In genomic region chr7:80197371-80197770, GRCm38 (mm10) we compare ENCODE assay signal across 8 mouse cellular contexts. TPM values are rescaled to one million over a fixed set of nuclear protein-coding genes. Genes with fewer than 3 reads are reported as not detected.
DNase-seq lines count a peak whose midpoint lies in the region; ATAC-seq and TF ChIP-seq lines count a peak whose summit lies in the region.

No protein-coding gene starts in this region.

- TF ChIP-seq CTCF in lung, embryonic 14.5 days (IDR thresholded peaks at IDR 0.05; ENCODE audit: low read depth) = no peak
- no peak for TF ChIP-seq CTCF in lung, adult 2 months (IDR thresholded peaks at IDR 0.05; ENCODE audit: insufficient read depth, low read length)
- no peak for TF ChIP-seq CTCF in cortical plate, adult 2 months (IDR thresholded peaks at IDR 0.05; ENCODE audit: extremely low read depth, insufficient read depth, low read length)

- DNase-seq in lung, embryonic 14.5 days = no peak
- DNase-seq in lung, adult 2 months = no peak
- DNase-seq in frontal cortex, adult 2 months (ENCODE audit: extremely low spot score in 1 of 2, low spot score in 1 of 2) = no peak
- DNase-seq in ovary, adult 18-20 months (ENCODE audit: low spot score) = no peak

- WGBS in lung, embryonic 14.5 days = 21% methylated on average over 4 of the region's 4 CpGs
- WGBS in lung, adult 2 months = 43% methylated on average over 4 of the region's 4 CpGs
- 11% methylated on average over 4 of the region's 4 CpGs for WGBS in hindbrain, embryonic 16.5 days

- ATAC-seq in lung, embryonic 14.5 days (ENCODE audit: insufficient read depth) = no peak
- ATAC-seq in hindbrain, embryonic 16.5 days = no peak
- no peak for ATAC-seq in activated CD4-positive, CD25-positive, alpha-beta regulatory T cell, adult 4 months

- H3K79me2 ChIP-seq in myocyte (ENCODE audit: control insufficient read depth, insufficient read depth) = peaks cover 60% of the 10 kb centered on the region

- H3K4me2 ChIP-seq in lung, embryonic 14.5 days = peak overlapping the region; percentile 95
- H3K4me2 ChIP-seq in hindbrain, embryonic 16.5 days (ENCODE audit: low read length) = peak overlapping the region; percentile 80
- peak overlapping the region; percentile 79 for H3K4me2 ChIP-seq in myocyte (ENCODE audit: low read depth)

- H3K27ac ChIP-seq in lung, embryonic 14.5 days (ENCODE audit: low read depth) = peak overlapping the region; percentile 93
- no peak overlapping the region for H3K27ac ChIP-seq in cortical plate, adult 2 months (ENCODE audit: insufficient read depth, low read length)
- peak overlapping the region; percentile 96 for H3K27ac ChIP-seq in hindbrain, embryonic 16.5 days (ENCODE audit: low read depth, low read length)

- H3K4me3 ChIP-seq in lung, embryonic 14.5 days (ENCODE audit: low read depth, low read length) = peak overlapping the region; percentile 68
- no peak overlapping the region for H3K4me3 ChIP-seq in lung, adult 2 months (replicated peaks; ENCODE audit: extremely low read depth, low read depth, low read length)
- peak overlapping the region; percentile 79; the same call in 1 of the 2 replicates for H3K4me3 ChIP-seq in cortical plate, adult 2 months (ENCODE audit: insufficient read depth, low read length)
- H3K4me3 ChIP-seq in hindbrain, embryonic 16.5 days (ENCODE audit: low read length) = peak overlapping the region; percentile 77
- H3K4me3 ChIP-seq in myocyte = peak overlapping the region; percentile 55

- no peaks in the 10 kb centered on the region for H3K9me3 ChIP-seq in lung, embryonic 14.5 days (ENCODE audit: low read depth, low read length)
- no peaks in the 10 kb centered on the region for H3K9me3 ChIP-seq in hindbrain, embryonic 16.5 days (ENCODE audit: control insufficient read depth, low read length)

- H3K4me1 ChIP-seq in lung, embryonic 14.5 days (ENCODE audit: insufficient read depth) = peaks cover 21% of the 10 kb centered on the region
- H3K4me1 ChIP-seq in lung, adult 2 months (ENCODE audit: control insufficient read depth, insufficient read depth, low read length) = peaks cover 5% of the 10 kb centered on the region
- peaks cover 8% of the 10 kb centered on the region for H3K4me1 ChIP-seq in cortical plate, adult 2 months (ENCODE audit: control insufficient read depth, insufficient read depth, low read length)
- peaks cover 52% of the 10 kb centered on the region for H3K4me1 ChIP-seq in hindbrain, embryonic 16.5 days (ENCODE audit: control insufficient read depth, insufficient read depth, low read depth, low read length)

- peak overlapping the region; percentile 74; the same call in 1 of the 2 replicates for H3K9ac ChIP-seq in lung, embryonic 14.5 days
- H3K9ac ChIP-seq in hindbrain, embryonic 16.5 days (ENCODE audit: low read depth, low read length) = peak overlapping the region; percentile 85

- H3ac ChIP-seq in myocyte (ENCODE audit: control insufficient read depth, insufficient read length) = no peak overlapping the region

- H3K27me3 ChIP-seq in lung, embryonic 14.5 days (ENCODE audit: insufficient read depth, low read length) = no peaks in the 10 kb centered on the region
- no peaks in the 10 kb centered on the region for H3K27me3 ChIP-seq in hindbrain, embryonic 16.5 days (replicated peaks; ENCODE audit: control insufficient read depth, insufficient read depth, low read length)
- H3K27me3 ChIP-seq in myocyte (ENCODE audit: control insufficient read depth, insufficient read depth, insufficient read length) = no peaks in the 10 kb centered on the region

- 0 out of 2 replicates have a peak, but pooled peaks cover 4% of the 10 kb centered on the region for H3K36me3 ChIP-seq in lung, embryonic 14.5 days (ENCODE audit: insufficient read depth)
- no peaks in the 10 kb centered on the region for H3K36me3 ChIP-seq in hindbrain, embryonic 16.5 days (ENCODE audit: control insufficient read depth, insufficient read depth, low read length)
- no peaks in the 10 kb centered on the region for H3K36me3 ChIP-seq in myocyte (ENCODE audit: control insufficient read depth, insufficient read depth)

- no peak for TF ChIP-seq POLR2A in lung, adult 2 months (IDR thresholded peaks at IDR 0.05; ENCODE audit: borderline replicate concordance, extremely low read depth, low read depth, low read length)
- TF ChIP-seq POLR2A in cortical plate, adult 2 months (IDR thresholded peaks at IDR 0.05; ENCODE audit: extremely low read depth, insufficient read depth, low read length) = no peak
- TF ChIP-seq POLR2A in myocyte (IDR thresholded peaks at IDR 0.05; ENCODE audit: insufficient read length, low read depth) = no peak

TF ChIP-seq in myocyte, 11 proteins besides CTCF, POLR2A, EP300 and RAD21:
- TF ChIP-seq SRF (IDR thresholded peaks at IDR 0.05; ENCODE audit: control insufficient read depth, insufficient read length, low read depth) = no peak
- TF ChIP-seq E2F4 (IDR thresholded peaks at IDR 0.05; ENCODE audit: insufficient read depth) = no peak
- TF ChIP-seq POLR2AphosphoS2 (IDR thresholded peaks at IDR 0.05; ENCODE audit: insufficient read length, low read depth) = no peak
- TF ChIP-seq REST (IDR thresholded peaks at IDR 0.05; ENCODE audit: insufficient read depth, insufficient read length) = no peak
- no peak for TF ChIP-seq CEBPB (IDR thresholded peaks at IDR 0.05; ENCODE audit: insufficient read depth, poor library complexity, severe bottlenecking)
- peak in 1 of 3 experiments; percentile 45 for TF ChIP-seq MYOG (IDR thresholded peaks at IDR 0.05; ENCODE audit: control insufficient read depth in 1 of 3, insufficient read depth in 1 of 3, insufficient read length in 2 of 3, low read depth in 2 of 3)
- TF ChIP-seq TCF3 (IDR thresholded peaks at IDR 0.05; ENCODE audit: insufficient read length, low read depth) = no peak
- TF ChIP-seq USF1 (IDR thresholded peaks at IDR 0.05; ENCODE audit: low read depth) = no peak
- peak in 1 of 3 experiments; percentile 47 for TF ChIP-seq MYOD1 (IDR thresholded peaks at IDR 0.05; ENCODE audit: control insufficient read depth in 1 of 3, insufficient read length in 2 of 3, low read depth in 2 of 3)
- TF ChIP-seq MAX (IDR thresholded peaks at IDR 0.05; ENCODE audit: low read depth) = no peak
- no peak for TF ChIP-seq TCF12 (IDR thresholded peaks at IDR 0.05; ENCODE audit: insufficient read depth, poor library complexity, severe bottlenecking)

RNA-seq across cellular contexts. Expression of gene Sema4b, which starts 10.7 kb away (rescaled TPM):
- polyA plus RNA-seq in lung, embryonic 14.5 days (2014; fragmentation: Nextera tagmentation; extraction: Ambion mirVana) = 11.9 and 12.8 TPM in 2 replicates
- 14.7 and 19.0 TPM in 2 replicates for polyA plus RNA-seq in lung, adult 2 months (2012; rRNA removed)
- polyA plus RNA-seq in cortical plate, adult 2 months (2012; rRNA removed) = 11.6 and 12.5 TPM in 2 replicates
- polyA plus RNA-seq in hindbrain, embryonic 16.5 days (2015; fragmentation: Nextera tagmentation; extraction: Ambion mirVana) = 21.1 and 24.3 TPM in 2 replicates
- polyA plus RNA-seq in myocyte (2012; fragmentation: generic; extraction: Trizol) = 11.4 TPM
- 15.9 and 16.9 TPM in 2 replicates for polyA plus RNA-seq in frontal cortex, adult 2 months (2012; rRNA removed)
- polyA plus RNA-seq in activated CD4-positive, CD25-positive, alpha-beta regulatory T cell, adult 4 months (2017; shearing (Covaris generic)) = 10 to 100 TPM; 16.5 to 26.1 TPM

RNA-seq across cellular contexts. Expression of gene Cib1, which starts 35.2 kb away (rescaled TPM):
- 66.4 and 67.4 TPM in 2 replicates for polyA plus RNA-seq in lung, embryonic 14.5 days (2014; fragmentation: Nextera tagmentation; extraction: Ambion mirVana)
- 93.8 and 94.6 TPM in 2 replicates for polyA plus RNA-seq in lung, adult 2 months (2012; rRNA removed)
- 31.9 and 35.9 TPM in 2 replicates for polyA plus RNA-seq in cortical plate, adult 2 months (2012; rRNA removed)
- polyA plus RNA-seq in hindbrain, embryonic 16.5 days (2015; fragmentation: Nextera tagmentation; extraction: Ambion mirVana) = 42.4 and 42.6 TPM in 2 replicates
- polyA plus RNA-seq in myocyte (2012; fragmentation: generic; extraction: Trizol) = 98.7 TPM
- polyA plus RNA-seq in frontal cortex, adult 2 months (2012; rRNA removed) = 31.0 and 32.0 TPM in 2 replicates
- 100 to 1,000 TPM; 120 to 148 TPM for polyA plus RNA-seq in activated CD4-positive, CD25-positive, alpha-beta regulatory T cell, adult 4 months (2017; shearing (Covaris generic))

RNA-seq across cellular contexts. Expression of gene Gdpgp1, which starts 35.3 kb away (rescaled TPM):
- polyA plus RNA-seq in lung, embryonic 14.5 days (2014; fragmentation: Nextera tagmentation; extraction: Ambion mirVana) = 3.9 and 4.0 TPM in 2 replicates
- 2.4 and 3.2 TPM in 2 replicates for polyA plus RNA-seq in lung, adult 2 months (2012; rRNA removed)
- polyA plus RNA-seq in cortical plate, adult 2 months (2012; rRNA removed) = 3.4 and 3.7 TPM in 2 replicates
- polyA plus RNA-seq in hindbrain, embryonic 16.5 days (2015; fragmentation: Nextera tagmentation; extraction: Ambion mirVana) = 4.5 and 4.9 TPM in 2 replicates
- polyA plus RNA-seq in myocyte (2012; fragmentation: generic; extraction: Trizol) = 0.91 TPM
- 2.8 and 3.2 TPM in 2 replicates for polyA plus RNA-seq in frontal cortex, adult 2 months (2012; rRNA removed)
- 1 to 10 TPM; 5.5 to 9.4 TPM for polyA plus RNA-seq in activated CD4-positive, CD25-positive, alpha-beta regulatory T cell, adult 4 months (2017; shearing (Covaris generic))

RNA-seq across cellular contexts. Expression of gene Ttll13, which starts 48.8 kb away (rescaled TPM):
- 0.50 and 0.71 TPM in 2 replicates for polyA plus RNA-seq in lung, embryonic 14.5 days (2014; fragmentation: Nextera tagmentation; extraction: Ambion mirVana)
- 1.2 and 1.3 TPM in 2 replicates for polyA plus RNA-seq in lung, adult 2 months (2012; rRNA removed)
- polyA plus RNA-seq in cortical plate, adult 2 months (2012; rRNA removed) = 0.98 and 1.5 TPM in 2 replicates
- 3.3 TPM in 2 replicates for polyA plus RNA-seq in hindbrain, embryonic 16.5 days (2015; fragmentation: Nextera tagmentation; extraction: Ambion mirVana)
- polyA plus RNA-seq in myocyte (2012; fragmentation: generic; extraction: Trizol) = 0.24 TPM
- 0.90 and 1.7 TPM in 2 replicates for polyA plus RNA-seq in frontal cortex, adult 2 months (2012; rRNA removed)
- under 1 TPM in 1 of 2 experiments, not detected in 1; 0.62 TPM for polyA plus RNA-seq in activated CD4-positive, CD25-positive, alpha-beta regulatory T cell, adult 4 months (2017; shearing (Covaris generic))
